Mouse (Mus musculus) heart, postnatal 0 days (tissue): ENCODE data around the gene Mccc1.

Experiments used
- CTCF ChIP-seq: IDR thresholded peaks from 2 replicates; pipeline ENCODE4 v1.5.1; 2016; ENCODE audit warnings: antibody characterized with exemption, control low read depth, low read depth
- EP300 ChIP-seq: IDR thresholded peaks from 2 replicates; pipeline ENCODE4 v1.6.1; 2016; ENCODE audit warnings: antibody characterized with exemption, low read depth

DNA sequence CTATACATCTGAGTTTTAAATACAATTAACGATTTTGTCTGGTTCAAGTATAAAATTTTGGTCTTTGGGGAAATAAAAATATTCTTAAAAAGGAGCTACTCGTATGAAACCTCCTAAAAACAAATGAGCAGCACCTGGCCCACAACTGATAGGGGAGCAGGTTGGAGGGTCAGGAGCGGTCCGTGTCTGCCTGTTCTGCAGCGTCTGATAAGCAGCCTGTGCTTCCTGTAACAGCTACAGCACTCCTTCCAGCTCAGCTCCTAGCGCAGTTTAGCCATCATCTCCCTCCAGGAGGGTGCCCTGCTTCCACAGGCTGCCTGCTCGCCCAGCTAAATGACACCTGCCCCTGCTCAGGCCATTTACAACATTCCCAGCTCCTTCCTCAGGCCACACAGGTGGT lies 77.0 kb downstream of the Mccc1 start:
- no peak for TF ChIP-seq EP300
- no peak for TF ChIP-seq CTCF
